Mouse (Mus musculus) right cerebral cortex, postnatal 14 days (tissue): ENCODE measurements around the gene Alkbh4.
"Not testable (repeated sequence)": the region's sequence is repeated elsewhere in the genome, so short reads cannot be mapped to it uniquely, and the experiment has no call there.

ENCODE experiments used
- DNase-seq: peaks from one replicate; pipeline ENCODE4 v3.0.0; 2022

The Alkbh4 gene

GRCm38 (mm10) chr5:136135571-136136291 lies at the start of gene Alkbh4, which contains the start of gene Lrwd1:
Gene Alkbh4 (plus strand): TSS chr5:136136146.
Gene Lrwd1 (minus strand): TSS chr5:136136074.
- peak; percentile 96 for DNase-seq

- no peak for DNase-seq
Observed at GRCm38 (mm10) chr5:136086290-136086689, 49.7 kb upstream of the Alkbh4 start.

- DNase-seq: no peak
Observed at GRCm38 (mm10) chr5:136088821-136089575, 46.9 kb upstream of the Alkbh4 start.

- no peak for DNase-seq
Observed at GRCm38 (mm10) chr5:136091927-136092326, 44.0 kb upstream of the Alkbh4 start.

GRCm38 (mm10) chr5:136094249-136095010 lies 41.5 kb upstream of the Alkbh4 start:
- DNase-seq: no peak

- DNase-seq: no peak
Observed at GRCm38 (mm10) chr5:136095089-136095488, 40.9 kb upstream of the Alkbh4 start.

GRCm38 (mm10) chr5:136098536-136098935 lies 37.4 kb upstream of the Alkbh4 start:
- no peak for DNase-seq

- peak; percentile 78 for DNase-seq
Observed at GRCm38 (mm10) chr5:136102099-136102820, 33.7 kb upstream of the Alkbh4 start.

- no peak for DNase-seq
Observed at GRCm38 (mm10) chr5:136104511-136104910, 31.4 kb upstream of the Alkbh4 start.

- DNase-seq: no peak
Observed at GRCm38 (mm10) chr5:136108486-136108885, 27.5 kb upstream of the Alkbh4 start.

- no peak for DNase-seq
Observed at GRCm38 (mm10) chr5:136109042-136109441, 26.9 kb upstream of the Alkbh4 start.

GRCm38 (mm10) chr5:136113546-136113945 lies 22.4 kb upstream of the Alkbh4 start:
- DNase-seq: not testable (repeated sequence)

- peak; percentile 96 for DNase-seq
Observed at GRCm38 (mm10) chr5:136115891-136116783, 19.8 kb upstream of the Alkbh4 start, which contains the start of gene Polr2j. Gene Polr2j (plus strand): TSS chr5:136116631.

- DNase-seq: no peak
Observed at GRCm38 (mm10) chr5:136116784-136117112, 19.2 kb upstream of the Alkbh4 start.

- no peak for DNase-seq
Observed at GRCm38 (mm10) chr5:136122165-136122564, 13.8 kb upstream of the Alkbh4 start.

- DNase-seq: no peak
Observed at GRCm38 (mm10) chr5:136136292-136136990, 495 bp downstream of the Alkbh4 start.

GRCm38 (mm10) chr5:136137658-136138274 lies 1.8 kb downstream of the Alkbh4 start:
- peak; percentile 53 for DNase-seq

- DNase-seq: no peak
Observed at GRCm38 (mm10) chr5:136139393-136139792, 3.4 kb downstream of the Alkbh4 start.

GRCm38 (mm10) chr5:136140057-136140482 lies 4.1 kb downstream of the Alkbh4 start:
- DNase-seq: peak; percentile 47

- DNase-seq: no peak
Observed at GRCm38 (mm10) chr5:136142746-136143145, 6.8 kb downstream of the Alkbh4 start.
